Mouse (Mus musculus) erythroblast, embryonic 14.5 days (primary cell): ENCODE measurements around the gene Ptprg.

ENCODE experiments used
- GATA1 ChIP-seq: IDR thresholded peaks from 2 replicates; pipeline ENCODE4 v1.6.1; 2012; ENCODE audit warnings: low read length, inconsistent platforms, mixed read lengths
- TAL1 ChIP-seq: IDR thresholded peaks from 3 replicates; pipeline ENCODE4 v1.6.1; 2012; ENCODE audit warnings: low read length, inconsistent platforms, mixed read lengths

DNA sequence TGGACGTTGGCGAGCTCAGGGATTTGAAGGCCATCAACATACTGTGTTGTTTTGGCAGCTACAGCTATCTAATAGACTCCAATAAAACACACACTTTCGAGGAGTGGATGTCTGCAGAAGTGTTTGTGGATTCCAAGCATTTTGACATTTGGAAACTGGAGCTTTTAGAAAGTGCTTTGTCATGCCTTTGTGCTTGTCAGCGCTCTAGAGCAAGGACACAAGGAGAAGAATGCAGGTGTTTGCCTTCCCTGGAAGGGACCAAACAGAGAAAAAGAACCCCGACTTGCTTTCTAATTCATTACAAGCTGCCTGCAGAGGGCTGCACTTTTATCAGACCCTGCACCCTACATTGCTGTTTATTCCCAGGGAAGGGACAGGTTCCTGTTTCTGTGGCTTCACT, 560.0 kb downstream of the Ptprg start:
- TF ChIP-seq GATA1 (no peak), TAL1 (no peak)
